Mouse (Mus musculus) lung, embryonic 14.5 days (tissue): ENCODE data around the gene Grem1. TPM values are rescaled to one million over a fixed set of nuclear protein-coding genes. Genes with fewer than 3 reads are reported as not detected.

Source experiments
- ATAC-seq: fragments of 200-750 bp; cut with Nextera tagmentation; 2 replicates; pipeline ENCODE4 v1.8.0; 2017; ENCODE audit warnings: mild to moderate bottlenecking, moderate TSS enrichment, moderate library complexity; ENCODE audit not compliant: insufficient read depth
- DNase-seq: peaks from one replicate; pipeline ENCODE4 v3.0.0-alpha.2; 2015
- H3K27ac ChIP-seq: fragments of 300-500 bp; sonication (generic); 2 replicates; pipeline ENCODE4 v1.5.1; 2014; ENCODE audit warnings: low read depth, mild to moderate bottlenecking, moderate library complexity
- H3K27me3 ChIP-seq: fragments of 300-500 bp; sonication (generic); 2 replicates; pipeline ENCODE4 v1.6.1; 2014; ENCODE audit warnings: low read length, control low read depth; ENCODE audit not compliant: insufficient read depth
- H3K36me3 ChIP-seq: fragments of 300-500 bp; sonication (generic); 2 replicates; pipeline ENCODE4 v1.6.1; 2014; ENCODE audit warnings: control low read depth; ENCODE audit not compliant: insufficient read depth
- H3K4me1 ChIP-seq: fragments of 300-500 bp; sonication (generic); 2 replicates; pipeline ENCODE4 v1.6.1; 2014; ENCODE audit warnings: antibody characterized with exemption, control low read depth; ENCODE audit not compliant: insufficient read depth
- H3K4me2 ChIP-seq: fragments of 300-500 bp; sonication (generic); 2 replicates; pipeline ENCODE4 v1.6.1; 2014; ENCODE audit warnings: mild to moderate bottlenecking
- H3K4me3 ChIP-seq: fragments of 300-500 bp; sonication (generic); 2 replicates; pipeline ENCODE4 v1.5.1; 2014; ENCODE audit warnings: low read depth, low read length
- H3K9ac ChIP-seq: fragments of 300-500 bp; sonication (generic); 2 replicates; pipeline ENCODE4 v1.6.1; 2014
- H3K9me3 ChIP-seq: fragments of 300-500 bp; sonication (generic); 2 replicates; pipeline ENCODE4 v1.6.1; 2016; ENCODE audit warnings: low read depth, low read length, control low read depth
- CTCF ChIP-seq: IDR thresholded peaks from 2 replicates; pipeline ENCODE4 v1.5.1; 2016; ENCODE audit warnings: antibody characterized with exemption, low read depth
- WGBS: fragments of 180-500 bp; shearing (Covaris S2); extraction: QIAGEN DNeasy Blood & Tissue Kit; methylation state at CpG from one replicate; pipeline ENCODE4 v1.1.7; 2014; 5-methylcytosine and 5-hydroxymethylcytosine counted together
- polyA plus RNA-seq: library from polyadenylated mRNA; unstranded; fragments of >200 nt; fragmentation: Nextera tagmentation; extraction: Ambion mirVana; gene quantifications from 2 replicates; pipeline ENCODE4 v1.2.1, GENCODE M21; 2014

The Grem1 gene
- polyA plus RNA-seq, 1 experiment from 2014 or later = 0.37 TPM

DNA sequence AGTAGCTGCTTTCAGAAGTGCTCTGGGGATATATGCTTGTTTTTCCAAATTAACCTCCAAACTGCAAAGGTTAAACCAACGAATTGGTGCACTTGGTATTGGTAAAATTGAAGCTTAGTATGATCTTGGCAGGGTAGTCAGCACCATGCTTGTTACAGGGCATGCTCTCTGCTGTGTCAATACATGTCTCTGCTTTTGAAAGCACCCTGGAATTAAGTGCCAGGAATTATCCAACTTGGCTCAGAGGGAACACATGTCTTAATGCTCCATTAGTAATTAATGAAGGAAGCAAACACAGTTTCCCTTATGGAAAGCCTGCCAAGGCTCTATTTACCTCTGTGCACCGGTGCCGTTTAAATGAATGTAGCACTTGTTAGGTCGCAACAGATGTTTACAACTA lies 36.7 kb upstream of the Grem1 start:
- H3K36me3 ChIP-seq = no peaks in the 10 kb centered on the region
- 67% methylated on average over 4 of the region's 4 CpGs for WGBS
- no peak for TF ChIP-seq CTCF
- H3K4me3 ChIP-seq = no peak overlapping the region
- no peaks in the 10 kb centered on the region for H3K4me1 ChIP-seq
- no peaks in the 10 kb centered on the region for H3K27me3 ChIP-seq
- H3K9me3 ChIP-seq = no peaks in the 10 kb centered on the region
- no peak overlapping the region for H3K27ac ChIP-seq
- H3K4me2 ChIP-seq = no peak overlapping the region
- H3K9ac ChIP-seq = no peak overlapping the region
- DNase-seq = no peak
- ATAC-seq = no peak

DNA sequence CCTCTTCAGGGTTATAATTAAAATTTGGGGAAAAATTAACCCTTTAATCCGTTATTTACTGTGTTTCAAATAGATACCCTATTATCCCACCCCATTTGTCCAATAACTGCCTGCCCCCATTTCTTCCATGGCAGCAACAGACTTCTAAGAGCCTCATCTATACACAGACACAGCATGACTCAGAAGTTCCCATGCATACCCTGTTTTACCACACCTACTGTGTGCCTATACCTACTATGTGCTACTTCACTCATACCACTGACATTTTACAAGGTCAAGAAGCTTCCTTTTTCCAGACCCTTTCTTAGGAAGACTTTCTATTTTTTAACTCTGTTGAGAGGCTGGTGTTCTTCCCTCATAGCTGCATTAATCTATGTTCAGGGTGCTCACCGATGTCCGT lies 35.1 kb upstream of the Grem1 start:
- no peaks in the 10 kb centered on the region for H3K36me3 ChIP-seq
- no peak overlapping the region for H3K4me2 ChIP-seq
- ATAC-seq (no peak), DNase-seq (no peak)
- no peaks in the 10 kb centered on the region for H3K27me3 ChIP-seq
- WGBS = 79% methylated on average over 3 of the region's 3 CpGs
- no peak overlapping the region for H3K4me3 ChIP-seq
- H3K9ac ChIP-seq = no peak overlapping the region
- H3K9me3 ChIP-seq = no peaks in the 10 kb centered on the region
- no peaks in the 10 kb centered on the region for H3K4me1 ChIP-seq
- no peak overlapping the region for H3K27ac ChIP-seq
- TF ChIP-seq CTCF = no peak

DNA sequence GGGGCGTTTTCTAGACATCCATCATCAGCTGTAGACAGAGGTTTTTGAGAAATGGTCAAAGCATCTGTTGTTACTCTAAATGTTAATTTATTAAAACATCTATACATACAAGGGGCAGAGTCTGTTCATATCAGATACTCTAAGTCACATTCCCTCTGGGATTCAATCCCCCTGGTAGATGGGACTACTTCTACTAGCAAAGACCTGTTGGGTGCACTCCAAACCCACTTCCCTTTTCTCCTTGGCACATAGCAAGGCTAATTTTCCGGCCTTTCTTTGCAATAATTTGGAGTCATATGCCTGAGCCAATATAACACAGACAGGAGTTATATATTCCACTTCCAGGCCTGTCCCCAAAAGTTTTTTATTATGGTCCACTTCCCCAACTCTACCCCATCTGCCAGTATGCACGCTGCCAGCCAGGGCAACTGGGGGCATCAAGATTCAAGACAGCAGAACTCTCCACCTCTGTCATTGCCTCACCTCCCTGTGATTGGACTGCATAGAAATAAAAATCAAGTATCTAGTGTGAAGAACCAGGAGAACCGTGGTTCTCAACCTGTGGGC lies 30.5 kb upstream of the Grem1 start:
- Histone ChIP-seq H3K4me3 (no peak overlapping the region), H3K4me2 (no peak overlapping the region), H3K9me3 (no peaks in the 10 kb centered on the region), H3K27me3 (no peaks in the 10 kb centered on the region), H3K9ac (no peak overlapping the region), H3K27ac (no peak overlapping the region), H3K4me1 (no peaks in the 10 kb centered on the region), H3K36me3 (no peaks in the 10 kb centered on the region)
- no peak for TF ChIP-seq CTCF
- ATAC-seq = no peak
- WGBS = 84% methylated on average over 4 of the region's 4 CpGs
- no peak for DNase-seq

DNA sequence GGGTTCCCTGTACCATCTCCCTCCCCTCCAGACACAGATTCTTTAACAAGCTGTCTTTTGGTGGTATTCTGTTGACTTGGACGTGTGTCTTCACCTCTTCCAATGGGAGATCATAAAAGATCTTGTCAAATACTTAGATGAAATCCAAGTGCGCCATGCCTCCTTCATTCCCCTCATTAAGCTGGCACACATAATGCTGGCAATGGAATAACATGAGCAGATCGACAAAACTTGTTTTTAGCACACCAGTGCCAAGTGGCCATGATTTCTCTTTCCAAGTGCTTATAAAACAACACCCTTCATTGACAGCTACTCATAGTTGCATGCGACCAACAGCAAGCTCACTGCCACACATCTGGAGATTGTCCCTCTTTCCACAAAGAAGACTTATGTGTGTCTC lies 29.4 kb upstream of the Grem1 start:
- TF ChIP-seq CTCF = no peak
- Histone ChIP-seq H3K9ac (no peak overlapping the region), H3K27ac (no peak overlapping the region), H3K9me3 (no peaks in the 10 kb centered on the region), H3K4me2 (no peak overlapping the region), H3K27me3 (no peaks in the 10 kb centered on the region), H3K36me3 (no peaks in the 10 kb centered on the region), H3K4me3 (no peak overlapping the region), H3K4me1 (no peaks in the 10 kb centered on the region)
- WGBS = 75% methylated on average over 4 of the region's 4 CpGs
- DNase-seq (no peak), ATAC-seq (no peak)

DNA sequence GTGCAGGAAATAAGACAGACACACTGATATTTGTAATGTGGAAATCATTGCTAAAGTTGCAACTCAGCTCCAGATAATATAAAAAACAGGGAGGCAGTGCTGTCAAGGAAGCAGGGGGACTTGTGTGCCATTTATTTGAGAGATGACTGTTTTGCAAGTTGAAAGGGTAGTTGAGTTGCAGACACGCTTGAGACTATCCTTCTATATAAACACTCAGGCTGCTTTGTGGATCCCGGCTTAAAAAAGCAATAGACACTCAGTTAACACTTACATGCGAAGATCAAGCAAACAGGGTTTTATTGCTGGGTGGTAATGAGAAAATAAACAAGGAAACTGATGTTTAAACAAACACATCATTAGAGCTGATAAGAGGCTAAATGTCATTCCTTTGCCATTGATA lies 26.4 kb upstream of the Grem1 start:
- 6% methylated on average over 3 of the region's 3 CpGs for WGBS
- ATAC-seq = peak; percentile 77
- Histone ChIP-seq H3K27ac (no peak overlapping the region), H3K4me2 (no peak overlapping the region), H3K4me1 (no peaks in the 10 kb centered on the region), H3K9ac (no peak overlapping the region), H3K27me3 (no peaks in the 10 kb centered on the region), H3K4me3 (no peak overlapping the region), H3K36me3 (no peaks in the 10 kb centered on the region), H3K9me3 (no peaks in the 10 kb centered on the region)
- TF ChIP-seq CTCF = no peak
- DNase-seq = peak; percentile 68

DNA sequence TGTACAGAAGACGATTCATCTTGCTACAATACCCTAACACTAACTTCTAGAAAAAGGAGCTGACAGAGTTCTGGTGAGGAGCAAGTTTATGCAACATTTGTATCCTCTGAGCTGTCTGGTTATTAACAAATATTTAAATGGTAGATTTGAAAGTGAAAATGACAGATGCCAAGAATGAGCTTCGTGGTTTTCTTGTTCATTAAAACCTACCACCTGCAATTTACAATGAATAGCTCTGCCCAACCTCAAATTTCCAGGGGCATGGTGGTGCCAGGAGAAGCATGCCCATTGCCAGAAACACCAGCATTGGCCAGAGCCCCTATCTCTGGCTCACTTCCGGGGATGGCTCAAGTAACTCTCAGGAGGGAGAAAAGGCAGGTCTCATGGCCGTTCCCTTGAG lies 23.1 kb upstream of the Grem1 start:
- H3K27ac ChIP-seq = no peak overlapping the region
- H3K4me3 ChIP-seq = no peak overlapping the region
- TF ChIP-seq CTCF = no peak
- no peak for DNase-seq
- H3K4me2 ChIP-seq = no peak overlapping the region
- no peaks in the 10 kb centered on the region for H3K27me3 ChIP-seq
- no peaks in the 10 kb centered on the region for H3K36me3 ChIP-seq
- no peaks in the 10 kb centered on the region for H3K4me1 ChIP-seq
- 63% methylated on average over 4 of the region's 4 CpGs for WGBS
- no peak for ATAC-seq
- H3K9me3 ChIP-seq = no peaks in the 10 kb centered on the region
- no peak overlapping the region for H3K9ac ChIP-seq

DNA sequence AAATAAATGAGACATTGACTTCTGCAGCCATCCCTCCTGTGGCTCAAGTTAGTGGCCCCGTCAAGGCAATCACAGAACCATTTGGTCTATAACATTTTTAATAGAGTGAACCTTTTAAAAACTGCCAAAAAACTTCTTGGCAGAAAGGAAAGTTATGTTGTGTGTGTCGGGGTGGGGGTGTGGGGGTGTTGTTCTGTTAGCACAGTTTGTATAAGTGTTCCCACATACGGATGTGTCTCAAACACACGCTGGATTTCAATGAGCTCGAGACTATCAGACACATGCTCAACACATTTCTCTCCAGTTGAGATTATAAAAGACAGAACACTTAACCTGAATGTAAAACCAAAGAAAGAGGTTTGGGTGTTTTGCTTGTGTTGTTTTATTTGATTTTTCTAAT lies 22.7 kb upstream of the Grem1 start:
- WGBS = 59% methylated on average over 5 of the region's 5 CpGs
- no peak overlapping the region for H3K4me3 ChIP-seq
- ATAC-seq = no peak
- H3K27me3 ChIP-seq = no peaks in the 10 kb centered on the region
- no peaks in the 10 kb centered on the region for H3K4me1 ChIP-seq
- no peak for TF ChIP-seq CTCF
- H3K27ac ChIP-seq = no peak overlapping the region
- no peaks in the 10 kb centered on the region for H3K36me3 ChIP-seq
- no peak overlapping the region for H3K9ac ChIP-seq
- no peak for DNase-seq
- no peaks in the 10 kb centered on the region for H3K9me3 ChIP-seq
- no peak overlapping the region for H3K4me2 ChIP-seq

DNA sequence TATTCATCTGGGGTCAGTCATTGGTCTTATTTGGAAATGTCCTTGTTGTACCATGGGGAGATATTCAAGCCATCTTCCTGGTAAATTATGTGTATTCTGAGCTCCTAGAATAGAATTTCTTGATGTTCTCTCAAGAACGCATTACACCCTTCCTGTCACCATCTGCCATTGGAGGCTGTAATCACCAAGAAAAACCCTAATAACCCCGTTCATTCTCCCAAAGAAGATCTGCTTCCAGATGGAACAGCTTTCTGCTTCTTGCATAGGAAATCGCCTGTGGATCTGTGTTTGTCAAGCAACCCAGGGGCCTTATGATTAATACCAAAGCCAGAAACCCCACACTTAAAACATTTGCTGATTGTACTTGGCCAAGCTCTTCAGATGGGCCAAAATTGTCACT lies 20.9 kb upstream of the Grem1 start:
- Histone ChIP-seq H3K36me3 (no peaks in the 10 kb centered on the region), H3K4me2 (no peak overlapping the region), H3K4me1 (no peaks in the 10 kb centered on the region), H3K27me3 (no peaks in the 10 kb centered on the region), H3K9me3 (no peaks in the 10 kb centered on the region), H3K27ac (no peak overlapping the region), H3K4me3 (no peak overlapping the region), H3K9ac (no peak overlapping the region)
- ATAC-seq = no peak
- WGBS = 81% methylated on average over 3 of the region's 3 CpGs
- no peak for TF ChIP-seq CTCF
- no peak for DNase-seq
